Mouse (Mus musculus): ENCODE measurements around the gene Utrn. TPM values are rescaled to one million over a fixed set of nuclear protein-coding genes. Genes with fewer than 3 reads are reported as not detected.

Utrn gene
- total and polyA plus RNA-seq, 3 experiments, result 0.31 to 1.1 (median 0.67) TPM

DNA sequence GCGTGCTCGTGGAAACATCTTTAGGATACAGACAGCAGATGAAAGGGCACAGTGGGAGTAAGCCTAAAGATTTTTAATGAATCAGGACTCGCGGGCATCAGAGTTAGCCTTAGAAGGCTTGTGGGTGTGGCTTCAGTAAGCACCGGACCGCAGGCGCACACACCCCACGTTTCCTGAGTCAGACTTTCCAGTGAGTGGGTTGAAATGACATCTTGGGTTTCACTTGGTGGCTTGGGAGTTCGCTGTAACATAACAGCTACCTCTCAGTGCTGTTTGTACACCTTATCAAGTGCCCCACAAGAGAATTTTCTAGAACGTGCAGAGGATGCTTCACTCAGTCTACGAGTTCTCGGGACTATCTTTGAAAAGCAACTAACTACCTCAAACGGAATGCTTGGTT is 19.2 kb upstream of the Utrn start (continued):
- peak; percentile 70 for TF ChIP-seq MEF2A (IDR thresholded peaks at IDR 0.05; ENCODE audit: borderline replicate concordance, low read depth, low read length)
- TF ChIP-seq PAX5 (IDR thresholded peaks at IDR 0.05; ENCODE audit: low read length), result no peak
- peak; percentile 86 for TF ChIP-seq RCOR1 (conservative IDR thresholded peaks at IDR 0.05; ENCODE audit: low read depth, low read length)
- peak; percentile 85 for TF ChIP-seq MAFK (IDR thresholded peaks at IDR 0.05; ENCODE audit: insufficient replicate concordance, low read length)

DNA sequence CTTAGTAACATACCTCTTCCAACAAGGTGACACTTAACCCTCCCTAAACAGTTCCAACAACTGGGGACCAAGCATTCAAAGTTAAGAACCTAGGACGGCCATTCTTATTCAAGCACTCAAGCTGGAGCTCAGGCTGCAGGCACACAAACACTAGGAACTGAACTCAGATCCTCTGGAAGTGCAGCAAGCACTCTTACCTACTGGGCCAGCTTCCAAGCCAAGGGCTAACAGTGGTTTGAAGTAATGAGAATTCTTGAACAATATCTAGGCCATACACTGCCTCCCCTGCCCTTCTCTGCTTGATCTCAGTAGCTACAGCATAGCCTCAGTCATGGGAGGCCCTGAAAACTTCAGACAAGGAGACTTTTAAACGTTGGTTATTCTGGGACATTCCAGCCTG is 18.6 kb upstream of the Utrn start:
- Histone ChIP-seq H3K4me1 (ENCODE audit: control insufficient read depth in 1 of 2, insufficient read depth in 2 of 2) (peaks cover 5 to 15% of the 10 kb centered on the region in 2 experiments; a peak in 3 of 4 replicates), H3K4me3 (replicated peaks in 1 of 3; ENCODE audit: low read depth in 2 of 3, low read length in 2 of 3, poor library complexity in 1 of 3) (no peak overlapping the region), H3K9ac (ENCODE audit: insufficient read depth, low read depth) (no peak overlapping the region)

DNA sequence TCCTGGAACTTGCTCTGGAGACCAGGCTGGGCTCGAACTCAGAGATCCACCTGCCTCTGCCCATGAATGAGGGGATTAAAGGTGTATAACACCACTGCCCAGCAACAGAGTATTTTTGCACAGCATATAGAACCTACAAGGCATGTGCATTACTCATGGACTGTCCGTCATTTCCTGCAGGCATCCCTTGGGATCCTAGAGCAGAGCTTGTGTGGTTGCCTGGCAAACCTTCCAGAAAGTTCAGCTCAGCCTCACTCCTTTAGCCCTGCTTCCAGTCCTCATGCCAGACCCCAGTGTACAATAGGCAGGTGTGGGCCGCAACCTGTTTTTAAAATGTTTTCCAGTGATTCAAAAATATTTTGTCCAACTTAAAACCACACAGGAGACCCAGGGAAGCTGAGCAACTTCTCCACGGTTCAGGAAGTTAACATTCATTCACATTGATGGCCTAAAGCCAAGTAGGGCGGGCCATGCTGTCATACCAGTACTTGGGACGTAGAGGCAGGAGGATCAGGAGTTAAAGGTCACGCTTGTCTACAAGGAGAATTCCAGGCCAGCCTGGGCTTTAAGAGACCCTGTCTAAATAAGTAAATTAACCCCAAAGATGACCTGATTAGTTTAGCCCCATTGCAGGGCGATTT is 15.3 kb upstream of the Utrn start:
- DNase-seq (ENCODE audit: extremely low read depth), result no peak
- Histone ChIP-seq H3K27ac (ENCODE audit: insufficient read depth, low read depth) (no peak overlapping the region), H3K27me3 (replicated peaks) (peaks cover 7% of the 10 kb centered on the region), H3K9ac (ENCODE audit: insufficient read depth, low read depth) (no peak overlapping the region), H3K36me3 (replicated peaks in 1 of 2; ENCODE audit: control insufficient read depth in 1 of 2, insufficient read depth in 1 of 2, low read length in 1 of 2) (no peaks in the 10 kb centered on the region), H3K9me3 (replicated peaks; ENCODE audit: low read length) (no peaks in the 10 kb centered on the region), H3K4me2 (ENCODE audit: insufficient read depth, low read depth, poor library complexity, severe bottlenecking) (no peak overlapping the region), H3K4me1 (ENCODE audit: control insufficient read depth in 1 of 2, insufficient read depth in 2 of 2) (peaks cover 5 to 15% of the 10 kb centered on the region in 2 experiments; a peak in 3 of 4 replicates), H3K79me2 (replicated peaks; ENCODE audit: control insufficient read depth, extremely low read depth, insufficient read depth, poor library complexity, severe bottlenecking) (no peaks in the 10 kb centered on the region), H3K4me3 (replicated peaks in 1 of 3; ENCODE audit: low read depth in 2 of 3, low read length in 2 of 3, poor library complexity in 1 of 3) (no peak overlapping the region)
- in situ Hi-C loops (cut with MboI; ENCODE audit: low pct_ligation_motif_present, low pct_unique_long_range_greater_than_20kb, low sequenced_read_pairs), result no loop called here
- dilution Hi-C loops (cut with MboI; ENCODE audit: extremely low pct_ligation_motif_present, extremely low pct_unique_long_range_greater_than_20kb, low sequenced_read_pairs), result no loop called here
- no peak for TF ChIP-seq SMC3 (IDR thresholded peaks at IDR 0.05; ENCODE audit: low read depth, low read length)
- no peak for TF ChIP-seq ZC3H11A (IDR thresholded peaks at IDR 0.05; ENCODE audit: low read depth, low read length)
- TF ChIP-seq PAX5 (IDR thresholded peaks at IDR 0.05; ENCODE audit: low read length), result no peak
- TF ChIP-seq RCOR1 (conservative IDR thresholded peaks at IDR 0.05; ENCODE audit: low read depth, low read length), result no peak
- no peak for TF ChIP-seq HCFC1 (IDR thresholded peaks at IDR 0.05; ENCODE audit: low read depth, low read length)
- no peak for TF ChIP-seq SIN3A (IDR thresholded peaks at IDR 0.05; ENCODE audit: low read length)
- TF ChIP-seq TBP (conservative IDR thresholded peaks at IDR 0.05; ENCODE audit: low read depth, low read length), result no peak
- no peak for TF ChIP-seq GABPA (IDR thresholded peaks at IDR 0.05; ENCODE audit: insufficient replicate concordance, low read depth, low read length)
- no peak for TF ChIP-seq MEF2A (IDR thresholded peaks at IDR 0.05; ENCODE audit: borderline replicate concordance, low read depth, low read length)
- TF ChIP-seq ZKSCAN1 (IDR thresholded peaks at IDR 0.05; ENCODE audit: borderline replicate concordance, low read depth, low read length), result no peak
- TF ChIP-seq ETS1 (conservative IDR thresholded peaks at IDR 0.05; ENCODE audit: low read depth, low read length), result no peak
- TF ChIP-seq KAT2A (IDR thresholded peaks at IDR 0.05; ENCODE audit: insufficient replicate concordance, low read length), result no peak
- no peak for TF ChIP-seq TCF12 (IDR thresholded peaks at IDR 0.05; ENCODE audit: low read depth, low read length)
- no peak for TF ChIP-seq ELF1 (IDR thresholded peaks at IDR 0.05; ENCODE audit: low read depth, low read length)

More for the DNA sequence above, 18.6 kb upstream of the Utrn start:
- DNase-seq (ENCODE audit: extremely low read depth), result no peak
- H3K9me3 ChIP-seq (replicated peaks; ENCODE audit: low read length), result no peaks in the 10 kb centered on the region
- H3K4me2 ChIP-seq (ENCODE audit: insufficient read depth, low read depth, poor library complexity, severe bottlenecking), result 0 out of 2 replicates have a peak overlapping the region, but pooled peaks have one; percentile 35
- TF ChIP-seq E2F4 (IDR thresholded peaks at IDR 0.05; ENCODE audit: insufficient replicate concordance, low read depth, low read length), result no peak
- no peak for TF ChIP-seq MAX (IDR thresholded peaks at IDR 0.05; ENCODE audit: low read length)
- TF ChIP-seq USF2 (conservative IDR thresholded peaks at IDR 0.05; ENCODE audit: low read depth, low read length), result no peak
- TF ChIP-seq POLR2A (IDR thresholded peaks at IDR 0.05; ENCODE audit: low read depth, low read length), result no peak
- no peak for TF ChIP-seq ZMIZ1 (IDR thresholded peaks at IDR 0.05; ENCODE audit: low read depth, low read length)
- no peak for TF ChIP-seq ZC3H11A (IDR thresholded peaks at IDR 0.05; ENCODE audit: low read depth, low read length)
- TF ChIP-seq CTCF (conservative IDR thresholded peaks at IDR 0.05 in 1 of 2, IDR thresholded peaks at IDR 0.05 in 1 of 2; ENCODE audit: low read depth in 2 of 2, low read length in 2 of 2), result no peak
- TF ChIP-seq ETS1 (conservative IDR thresholded peaks at IDR 0.05; ENCODE audit: low read depth, low read length), result no peak
- TF ChIP-seq MEF2A (IDR thresholded peaks at IDR 0.05; ENCODE audit: borderline replicate concordance, low read depth, low read length), result no peak
- no peak for TF ChIP-seq MAFK (IDR thresholded peaks at IDR 0.05; ENCODE audit: insufficient replicate concordance, low read length)
- TF ChIP-seq ELF1 (IDR thresholded peaks at IDR 0.05; ENCODE audit: low read depth, low read length), result no peak
- no peak for TF ChIP-seq GABPA (IDR thresholded peaks at IDR 0.05; ENCODE audit: insufficient replicate concordance, low read depth, low read length)
- peaks cover 7% of the 10 kb centered on the region for H3K27me3 ChIP-seq (replicated peaks)
- no peaks in the 10 kb centered on the region for H3K79me2 ChIP-seq (replicated peaks; ENCODE audit: control insufficient read depth, extremely low read depth, insufficient read depth, poor library complexity, severe bottlenecking)
- dilution Hi-C loops (cut with MboI; ENCODE audit: extremely low pct_ligation_motif_present, extremely low pct_unique_long_range_greater_than_20kb, low sequenced_read_pairs), result no loop called here
- in situ Hi-C loops (cut with MboI; ENCODE audit: low pct_ligation_motif_present, low pct_unique_long_range_greater_than_20kb, low sequenced_read_pairs), result no loop called here
- H3K27ac ChIP-seq (ENCODE audit: insufficient read depth, low read depth), result no peak overlapping the region
- H3K36me3 ChIP-seq (replicated peaks in 1 of 2; ENCODE audit: control insufficient read depth in 1 of 2, insufficient read depth in 1 of 2, low read length in 1 of 2), result no peaks in the 10 kb centered on the region
